Mouse (Mus musculus) embryonic facial prominence, embryonic 13.5 days (tissue): ENCODE results near the gene Phf20. TPM values are rescaled to one million over a fixed set of nuclear protein-coding genes. Genes with fewer than 3 reads are reported as not detected.

Experiments used
- ATAC-seq: fragments of 200-750 bp; cut with Nextera tagmentation; 2 replicates; pipeline ENCODE4 v1.8.0; 2017; ENCODE audit warnings: low read depth; ENCODE audit not compliant: insufficient number of reproducible peaks, insufficient read depth, low FRiP score, low TSS enrichment
- H3K27ac ChIP-seq: fragments of 300-500 bp; sonication (generic); 2 replicates; pipeline ENCODE4 v1.5.1; 2015; ENCODE audit warnings: moderate library complexity, mild to moderate bottlenecking, inconsistent platforms
- H3K27me3 ChIP-seq: fragments of 300-500 bp; sonication (generic); 2 replicates; pipeline ENCODE4 v1.6.1; 2015; ENCODE audit warnings: mild to moderate bottlenecking, inconsistent platforms
- H3K36me3 ChIP-seq: fragments of 300-500 bp; sonication (generic); 2 replicates; pipeline ENCODE4 v1.6.1; 2015; ENCODE audit warnings: mild to moderate bottlenecking, inconsistent platforms
- H3K4me1 ChIP-seq: fragments of 300-500 bp; sonication (generic); 2 replicates; pipeline ENCODE4 v1.6.1; 2015; ENCODE audit warnings: inconsistent platforms
- H3K4me2 ChIP-seq: fragments of 300-500 bp; sonication (generic); 2 replicates; pipeline ENCODE4 v1.6.1; 2015; ENCODE audit warnings: moderate library complexity, mild to moderate bottlenecking, inconsistent platforms
- H3K4me3 ChIP-seq: fragments of 300-500 bp; sonication (generic); 2 replicates; pipeline ENCODE4 v1.5.1; 2015; ENCODE audit warnings: mild to moderate bottlenecking, inconsistent platforms
- H3K9ac ChIP-seq: fragments of 300-500 bp; sonication (generic); 2 replicates; pipeline ENCODE4 v1.6.1; 2015; ENCODE audit warnings: mild to moderate bottlenecking, inconsistent platforms
- H3K9me3 ChIP-seq: fragments of 300-500 bp; sonication (generic); 2 replicates; pipeline ENCODE4 v1.6.1; 2016; ENCODE audit warnings: inconsistent platforms
- WGBS: fragments of 180-500 bp; shearing (Covaris S2); methylation state at CpG from one replicate; pipeline ENCODE4 v1.1.7; 2015; ENCODE audit warnings: mixed read lengths; 5-methylcytosine and 5-hydroxymethylcytosine counted together
- polyA plus RNA-seq: library from polyadenylated mRNA; unstranded; fragments of >200 nt; fragmentation: Nextera tagmentation; extraction: Ambion mirVana; gene quantifications from 2 replicates; pipeline ENCODE4 v1.2.1, GENCODE M21; 2015

Phf20 gene
- 90.3 and 95.8 TPM in 2 replicates for polyA plus RNA-seq

- ATAC-seq = peak; percentile 97
- H3K4me1 ChIP-seq = peaks cover 33% of the 10 kb centered on the region
- peaks cover 12% of the 10 kb centered on the region for H3K36me3 ChIP-seq
- WGBS = under 1% methylated on average over 86 of the region's 88 CpGs
- H3K9me3 ChIP-seq = no peaks in the 10 kb centered on the region
- H3K27me3 ChIP-seq = no peaks in the 10 kb centered on the region
- peak within 1 kb of the TSS; percentile 58 for H3K4me2 ChIP-seq
- H3K9ac ChIP-seq = peak within 1 kb of the TSS; percentile 89
- peak within 1 kb of the TSS; percentile 94 for H3K27ac ChIP-seq
- peak within 1 kb of the TSS; percentile 72 for H3K4me3 ChIP-seq
Measured at GRCm38 (mm10) chr2:156196302-156197128, at the start of gene Phf20. TSS of gene Phf20 (plus strand) at chr2:156196466.

- Histone ChIP-seq H3K4me3 (no peak overlapping the region), H3K9me3 (no peaks in the 10 kb centered on the region), H3K9ac (no peak overlapping the region), H3K27me3 (no peaks in the 10 kb centered on the region), H3K4me2 (no peak overlapping the region), H3K4me1 (peaks cover 8% of the 10 kb centered on the region), H3K27ac (no peak overlapping the region), H3K36me3 (peaks cover 45% of the 10 kb centered on the region)
- no peak for ATAC-seq
- WGBS = 88% methylated on average over 3 of the region's 3 CpGs
Measured at GRCm38 (mm10) chr2:156147316-156147915, 48.9 kb upstream of the Phf20 start.

GRCm38 (mm10) chr2:156151538-156151937 is 44.7 kb upstream of the Phf20 start:
- Histone ChIP-seq H3K27ac (no peak overlapping the region), H3K9me3 (no peaks in the 10 kb centered on the region), H3K27me3 (no peaks in the 10 kb centered on the region), H3K9ac (no peak overlapping the region), H3K4me1 (no peaks in the 10 kb centered on the region), H3K36me3 (peaks cover 69% of the 10 kb centered on the region), H3K4me3 (no peak overlapping the region), H3K4me2 (no peak overlapping the region)
- ATAC-seq = no peak

GRCm38 (mm10) chr2:156165478-156165877 is 30.8 kb upstream of the Phf20 start:
- H3K27ac ChIP-seq = no peak overlapping the region
- H3K9ac ChIP-seq = no peak overlapping the region
- no peak for ATAC-seq
- H3K4me1 ChIP-seq = no peaks in the 10 kb centered on the region
- no peaks in the 10 kb centered on the region for H3K9me3 ChIP-seq
- H3K4me2 ChIP-seq = no peak overlapping the region
- no peak overlapping the region for H3K4me3 ChIP-seq
- H3K36me3 ChIP-seq = peaks cover 82% of the 10 kb centered on the region
- no peaks in the 10 kb centered on the region for H3K27me3 ChIP-seq
- WGBS = 98% methylated on average over 1 of the region's 1 CpGs

- no peaks in the 10 kb centered on the region for H3K27me3 ChIP-seq
- ATAC-seq = no peak
- H3K4me1 ChIP-seq = no peaks in the 10 kb centered on the region
- H3K9ac ChIP-seq = no peak overlapping the region
- H3K27ac ChIP-seq = no peak overlapping the region
- peaks cover 86% of the 10 kb centered on the region for H3K36me3 ChIP-seq
- H3K4me2 ChIP-seq = no peak overlapping the region
- WGBS = 93% methylated on average over 5 of the region's 5 CpGs
- no peaks in the 10 kb centered on the region for H3K9me3 ChIP-seq
- H3K4me3 ChIP-seq = no peak overlapping the region
Measured at GRCm38 (mm10) chr2:156166557-156166956, 29.7 kb upstream of the Phf20 start.

GRCm38 (mm10) chr2:156177079-156177478 is 19.2 kb upstream of the Phf20 start:
- no peak for ATAC-seq
- H3K9ac ChIP-seq = peak overlapping the region; percentile 27; the same call in 1 of the 2 replicates
- no peak overlapping the region for H3K27ac ChIP-seq
- peaks cover 44% of the 10 kb centered on the region for H3K36me3 ChIP-seq
- WGBS = 83% methylated on average over 6 of the region's 6 CpGs
- H3K4me1 ChIP-seq = peaks cover 24% of the 10 kb centered on the region
- peak overlapping the region; percentile 41 for H3K4me2 ChIP-seq
- no peaks in the 10 kb centered on the region for H3K9me3 ChIP-seq
- no peaks in the 10 kb centered on the region for H3K27me3 ChIP-seq
- 0 out of 2 replicates have a peak overlapping the region, but pooled peaks have one; percentile 9 for H3K4me3 ChIP-seq

- Histone ChIP-seq H3K4me2 (peak overlapping the region; percentile 87), H3K27me3 (no peaks in the 10 kb centered on the region), H3K4me1 (peaks cover 24% of the 10 kb centered on the region), H3K36me3 (peaks cover 39% of the 10 kb centered on the region), H3K9me3 (no peaks in the 10 kb centered on the region), H3K27ac (no peak overlapping the region), H3K9ac (peak overlapping the region; percentile 58), H3K4me3 (peak overlapping the region; percentile 21)
- ATAC-seq = no peak
- 72% methylated on average over 7 of the region's 7 CpGs for WGBS
Measured at GRCm38 (mm10) chr2:156177651-156178050, 18.6 kb upstream of the Phf20 start.

- peak overlapping the region; percentile 98 for H3K27ac ChIP-seq
- peaks cover 21% of the 10 kb centered on the region for H3K4me1 ChIP-seq
- peaks cover 26% of the 10 kb centered on the region for H3K36me3 ChIP-seq
- peak; percentile 60 for ATAC-seq
- H3K9me3 ChIP-seq = no peaks in the 10 kb centered on the region
- peak overlapping the region; percentile 87 for H3K4me2 ChIP-seq
- WGBS = under 1% methylated on average over 47 of the region's 47 CpGs
- H3K4me3 ChIP-seq = peak overlapping the region; percentile 99
- H3K9ac ChIP-seq = peak overlapping the region; percentile 100
- H3K27me3 ChIP-seq = no peaks in the 10 kb centered on the region
Measured at GRCm38 (mm10) chr2:156179046-156179795, 17.0 kb upstream of the Phf20 start.

GRCm38 (mm10) chr2:156179796-156180093 is 16.5 kb upstream of the Phf20 start:
- Histone ChIP-seq H3K4me3 (peak overlapping the region; percentile 99), H3K27ac (peak overlapping the region; percentile 98), H3K4me2 (no peak overlapping the region), H3K4me1 (peaks cover 20% of the 10 kb centered on the region), H3K9ac (peak overlapping the region; percentile 100), H3K36me3 (peaks cover 21% of the 10 kb centered on the region), H3K27me3 (no peaks in the 10 kb centered on the region), H3K9me3 (no peaks in the 10 kb centered on the region)
- ATAC-seq = peak; percentile 17; the same call in 1 of the 2 replicates
- WGBS = 0% methylated on average over 41 of the region's 41 CpGs

- peak within 1 kb of the TSS; percentile 98 for H3K27ac ChIP-seq
- peak within 1 kb of the TSS; percentile 100 for H3K9ac ChIP-seq
- peak within 1 kb of the TSS; percentile 87 for H3K4me2 ChIP-seq
- peak within 1 kb of the TSS; percentile 99 for H3K4me3 ChIP-seq
- peak; percentile 95 for ATAC-seq
- no peaks in the 10 kb centered on the region for H3K27me3 ChIP-seq
- H3K4me1 ChIP-seq = peaks cover 20% of the 10 kb centered on the region
- under 1% methylated on average over 47 of the region's 47 CpGs for WGBS
- H3K36me3 ChIP-seq = peaks cover 21% of the 10 kb centered on the region
- no peaks in the 10 kb centered on the region for H3K9me3 ChIP-seq
Measured at GRCm38 (mm10) chr2:156180094-156180821, 16.0 kb upstream of the Phf20 start, which contains the start of gene Rbm39. TSS of gene Rbm39 (minus strand) at chr2:156180238.
